Mouse (Mus musculus): ENCODE data around the gene Kdm1b.

- TF ChIP-seq EP300 (IDR thresholded peaks at IDR 0.05; ENCODE audit: low read depth) = no peak
- no peak for TF ChIP-seq CTCF (IDR thresholded peaks at IDR 0.05; ENCODE audit: low read depth)
Observed at GRCm38 (mm10) chr13:47071871-47072270, 28.6 kb downstream of the Kdm1b start.

All from heart, postnatal 0 days (tissue).